ENCODE assay signal across 9 mouse cellular contexts in the genomic region with DNA sequence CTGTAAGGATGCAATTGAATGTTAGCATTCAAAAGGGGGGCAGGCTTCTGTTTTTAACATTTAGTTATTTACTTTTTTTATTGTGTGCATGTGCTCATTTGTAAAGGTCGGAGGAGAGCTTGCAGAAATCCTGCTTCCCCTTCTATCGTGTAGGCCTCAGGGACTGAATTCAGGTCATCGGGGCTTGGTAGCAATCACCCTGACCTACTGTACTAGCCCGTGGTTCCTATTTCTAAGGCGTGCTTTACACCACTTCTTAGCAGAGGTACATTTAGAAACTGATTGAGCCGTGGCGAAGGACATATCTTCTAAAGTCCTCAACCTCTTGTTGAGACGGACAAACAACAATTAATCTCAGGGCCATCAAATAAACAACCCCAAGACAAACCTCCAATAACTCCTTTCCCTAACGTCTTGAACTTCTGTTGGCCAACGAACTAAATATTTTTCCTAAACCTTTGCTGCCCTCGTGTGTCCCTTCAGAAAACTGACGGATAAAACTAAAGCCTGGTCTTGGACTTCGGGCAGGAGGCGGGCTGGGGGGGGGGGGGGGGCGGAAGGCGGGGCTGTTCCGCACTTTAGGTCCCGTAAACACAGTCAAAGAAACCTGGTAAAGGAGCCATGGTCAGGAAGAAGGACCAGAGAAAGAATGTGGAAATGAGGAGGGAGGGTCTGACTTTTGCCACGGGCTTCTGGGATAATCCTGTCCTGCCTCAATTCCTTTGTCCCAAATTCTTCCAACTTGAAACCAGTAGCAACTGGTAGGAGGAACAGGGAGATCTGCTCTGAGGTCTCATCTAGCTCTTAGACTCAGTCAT. TPM values are rescaled to one million over a fixed set of nuclear protein-coding genes. Genes with fewer than 3 reads are reported as not detected.
A peak's percentile ranks its signal among the peaks of the same experiment; 100 is the strongest.
DNase-seq lines count a peak whose midpoint lies in the region; ATAC-seq lines count a peak whose summit lies in the region.
"Had no signal": no experiment of that assay in that cellular context is flagged by ENCODE, and none has a peak within 500 bp of the region (broad histone marks: within the 10 kb centered on the region; RNA-seq: fewer than 3 reads in every experiment).

No protein-coding gene starts in this region.

- H3K4me3 ChIP-seq in hindbrain, embryonic 12.5 days = no peak overlapping the region

- no peaks in the 10 kb centered on the region for H3K36me3 ChIP-seq in hindbrain, embryonic 12.5 days

- ATAC-seq in hindbrain, embryonic 12.5 days (ENCODE audit: low FRiP score) = no peak

- peaks cover 4% of the 10 kb centered on the region; the same call in 1 of the 2 replicates for H3K4me1 ChIP-seq in hindbrain, embryonic 12.5 days

- H3K27ac ChIP-seq in hindbrain, embryonic 12.5 days = no peak overlapping the region
- H3K27ac ChIP-seq: macrophage had no signal

- H3K9me3 ChIP-seq in hindbrain, embryonic 12.5 days (replicated peaks) = no peaks in the 10 kb centered on the region

- H3K9ac ChIP-seq in hindbrain, embryonic 12.5 days = no peak overlapping the region

- 18% methylated on average over 16 of the region's 19 CpGs for WGBS in hindbrain, embryonic 12.5 days

- H3K4me2 ChIP-seq in hindbrain, embryonic 12.5 days (replicated peaks) = peak overlapping the region; percentile 40

- DNase-seq in kidney, postnatal 14 days = peak; percentile 58
- no peak for DNase-seq in kidney, adult 11 months
- peak; percentile 82 for DNase-seq in embryo, embryonic 10.5 days (ENCODE audit: low spot score)
- DNase-seq in mesoderm, embryonic 11.5 days (ENCODE audit: low read depth, low spot score) = peak; percentile 80
- DNase-seq in spleen, postnatal 10 days (ENCODE audit: low spot score in 2 of 2) = no peak
- DNase-seq in spleen, adult 18-20 months = no peak
- DNase-seq in ovary, postnatal 14 days (ENCODE audit: low spot score) = no peak

- H3K27me3 ChIP-seq in hindbrain, embryonic 12.5 days = peaks cover 58% of the 10 kb centered on the region

RNA-seq across cellular contexts. Expression of a gene that starts 10.8 kb away (rescaled TPM):
- polyA plus RNA-seq in hindbrain, embryonic 12.5 days (2016; fragmentation: Nextera tagmentation; extraction: Ambion mirVana) = 20.5 and 21.1 TPM in 2 replicates

Comparison
In these comparisons a context has a peak if more than half of its experiments do, and no peak if none do; other contexts are left out.
1. DNase-seq: peak in kidney, postnatal 14 days (single experiment), embryo, embryonic 10.5 days (single experiment) and mesoderm, embryonic 11.5 days (single experiment); none in kidney, adult 11 months (single experiment), spleen, postnatal 10 days (0 of 2), spleen, adult 18-20 months (0 of 2) and ovary, postnatal 14 days (single experiment).